Mouse (Mus musculus): Measurements from ENCODE around the gene Rab11fip3. TPM values are rescaled to one million over a fixed set of nuclear protein-coding genes. Genes with fewer than 3 reads are reported as not detected.

The Rab11fip3 gene
- polyA plus RNA-seq, 1 experiment from 2014 or later: 4.5 TPM

DNA sequence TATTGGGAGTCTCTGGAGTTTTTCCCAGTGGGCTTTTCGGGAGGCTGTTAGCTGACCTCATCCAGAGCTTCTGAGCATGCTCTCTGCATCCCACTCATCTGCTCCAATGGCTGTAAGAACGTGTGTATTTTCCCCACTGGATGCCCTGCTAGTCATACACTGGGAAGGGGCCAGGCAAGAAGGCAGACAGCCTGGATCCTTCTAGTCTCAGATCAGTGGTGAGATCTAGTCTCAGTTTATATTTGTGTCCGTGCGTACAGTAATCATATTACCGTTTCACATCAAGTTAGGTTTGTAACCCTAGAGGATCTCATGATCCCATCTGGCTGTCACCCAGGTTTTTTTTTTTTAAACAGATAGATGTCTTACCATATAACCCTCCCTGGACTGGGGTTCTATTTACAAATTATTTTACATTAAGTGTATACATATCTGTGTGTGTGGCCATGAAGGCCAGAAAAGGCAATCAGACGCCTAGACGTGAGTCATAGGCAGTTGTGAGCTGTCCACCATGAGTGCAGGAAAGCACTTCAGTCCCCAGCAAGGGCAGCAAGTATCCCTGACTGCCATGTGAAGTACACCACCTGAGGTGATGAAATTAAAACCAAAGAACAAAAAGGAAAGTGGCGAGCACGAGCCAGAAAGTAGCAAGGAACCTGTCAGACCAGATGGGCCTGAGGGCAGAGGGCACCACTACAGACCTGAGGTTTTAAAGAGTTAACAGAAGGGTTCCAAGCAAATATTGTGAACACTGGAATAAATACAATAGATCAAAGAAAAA lies 11.4 kb downstream of the Rab11fip3 start:
- Histone ChIP-seq H3K4me1 (replicated peaks; ENCODE audit: control insufficient read depth, insufficient read depth) (no peaks in the 10 kb centered on the region), H3K4me2 (replicated peaks; ENCODE audit: low read depth) (no peak overlapping the region), H3K36me3 (ENCODE audit: control insufficient read depth, insufficient read depth, low read length) (no peaks in the 10 kb centered on the region), H3K27ac (replicated peaks) (no peak overlapping the region), H3K9me3 (ENCODE audit: control insufficient read depth, low read length) (no peaks in the 10 kb centered on the region), H3K27me3 (ENCODE audit: control insufficient read depth, insufficient read depth, low read length) (no peaks in the 10 kb centered on the region), H3K4me3 (ENCODE audit: low read depth, low read length) (no peak overlapping the region), H3K9ac (ENCODE audit: low read length) (no peak overlapping the region)
- TF ChIP-seq EP300 (optimal IDR thresholded peaks at IDR 0.05) (no peak), CTCF (IDR thresholded peaks at IDR 0.05; ENCODE audit: low read depth) (no peak)
- no peak for DNase-seq (ENCODE audit: low spot score)
- 0 out of 2 replicates have a peak, but pooled peaks have one; percentile 10 for ATAC-seq (ENCODE audit: low FRiP score, low TSS enrichment)
- WGBS: 56% methylated on average over 9 of the region's 9 CpGs

DNA sequence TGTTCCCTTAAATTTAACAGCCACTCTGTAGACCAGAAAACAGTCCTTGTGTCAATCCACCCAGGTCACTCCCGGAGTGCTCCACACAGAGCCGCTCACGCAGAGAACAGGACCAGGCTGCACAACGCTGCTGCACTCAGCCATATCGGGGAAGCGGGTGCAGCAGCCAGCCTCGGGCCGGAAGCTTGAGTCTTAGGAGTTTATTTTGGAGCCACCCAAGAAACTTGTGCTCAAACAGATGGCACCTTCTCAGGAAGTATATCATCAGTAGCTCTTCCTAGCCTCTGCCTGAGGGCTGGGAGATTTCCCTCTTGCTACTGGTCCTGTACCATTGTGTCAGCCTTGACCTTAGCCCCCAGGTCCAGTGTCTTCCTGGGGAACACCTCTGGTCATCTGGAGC lies 12.1 kb downstream of the Rab11fip3 start:
- no peaks in the 10 kb centered on the region for H3K27me3 ChIP-seq (ENCODE audit: control insufficient read depth, insufficient read depth, low read length)
- no peak for ATAC-seq (ENCODE audit: low FRiP score, low TSS enrichment)
- H3K4me2 ChIP-seq (replicated peaks; ENCODE audit: low read depth): no peak overlapping the region
- 89% methylated on average over 8 of the region's 8 CpGs for WGBS
- no peaks in the 10 kb centered on the region for H3K36me3 ChIP-seq (ENCODE audit: control insufficient read depth, insufficient read depth, low read length)
- TF ChIP-seq CTCF (IDR thresholded peaks at IDR 0.05; ENCODE audit: low read depth) (no peak), EP300 (optimal IDR thresholded peaks at IDR 0.05) (no peak)
- H3K9me3 ChIP-seq (ENCODE audit: control insufficient read depth, low read length): no peaks in the 10 kb centered on the region
- no peaks in the 10 kb centered on the region for H3K4me1 ChIP-seq (replicated peaks; ENCODE audit: control insufficient read depth, insufficient read depth)
- no peak overlapping the region; the same call in 1 of the 2 replicates for H3K27ac ChIP-seq (replicated peaks)
- H3K4me3 ChIP-seq (ENCODE audit: low read depth, low read length): no peak overlapping the region
- no peak for DNase-seq (ENCODE audit: low spot score)
- no peak overlapping the region for H3K9ac ChIP-seq (ENCODE audit: low read length)

DNA sequence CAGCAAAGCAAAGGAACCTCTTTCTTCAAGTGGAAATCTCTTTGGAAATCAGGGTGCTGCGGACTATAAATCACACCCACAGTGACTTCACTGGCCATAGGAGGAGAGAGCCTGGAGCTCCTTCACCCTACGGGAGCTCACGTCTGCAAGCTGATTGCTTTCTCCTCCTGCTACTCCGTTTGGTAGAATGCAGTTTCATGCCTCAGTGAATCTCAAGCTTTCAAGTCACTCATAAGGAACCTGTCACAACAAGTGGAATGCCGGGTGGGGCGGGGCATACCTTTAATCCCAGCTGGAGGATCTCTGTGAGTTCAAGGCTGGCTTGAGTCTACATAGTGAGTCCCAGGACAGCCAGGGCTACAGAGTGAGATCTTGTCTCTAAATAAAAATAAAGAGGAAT lies 14.2 kb downstream of the Rab11fip3 start:
- no peaks in the 10 kb centered on the region for H3K4me1 ChIP-seq (replicated peaks; ENCODE audit: control insufficient read depth, insufficient read depth)
- no peaks in the 10 kb centered on the region for H3K27me3 ChIP-seq (ENCODE audit: control insufficient read depth, insufficient read depth, low read length)
- H3K9me3 ChIP-seq (ENCODE audit: control insufficient read depth, low read length): no peaks in the 10 kb centered on the region
- ATAC-seq (ENCODE audit: low FRiP score, low TSS enrichment) (no peak), DNase-seq (ENCODE audit: low spot score) (no peak)
- 69% methylated on average over 6 of the region's 6 CpGs for WGBS
- no peak overlapping the region for H3K4me2 ChIP-seq (replicated peaks; ENCODE audit: low read depth)
- H3K36me3 ChIP-seq (ENCODE audit: control insufficient read depth, insufficient read depth, low read length): no peaks in the 10 kb centered on the region
- no peak overlapping the region for H3K27ac ChIP-seq (replicated peaks)
- no peak overlapping the region for H3K9ac ChIP-seq (ENCODE audit: low read length)
- TF ChIP-seq EP300 (optimal IDR thresholded peaks at IDR 0.05) (no peak), CTCF (IDR thresholded peaks at IDR 0.05; ENCODE audit: low read depth) (no peak)
- H3K4me3 ChIP-seq (ENCODE audit: low read depth, low read length): no peak overlapping the region

DNA sequence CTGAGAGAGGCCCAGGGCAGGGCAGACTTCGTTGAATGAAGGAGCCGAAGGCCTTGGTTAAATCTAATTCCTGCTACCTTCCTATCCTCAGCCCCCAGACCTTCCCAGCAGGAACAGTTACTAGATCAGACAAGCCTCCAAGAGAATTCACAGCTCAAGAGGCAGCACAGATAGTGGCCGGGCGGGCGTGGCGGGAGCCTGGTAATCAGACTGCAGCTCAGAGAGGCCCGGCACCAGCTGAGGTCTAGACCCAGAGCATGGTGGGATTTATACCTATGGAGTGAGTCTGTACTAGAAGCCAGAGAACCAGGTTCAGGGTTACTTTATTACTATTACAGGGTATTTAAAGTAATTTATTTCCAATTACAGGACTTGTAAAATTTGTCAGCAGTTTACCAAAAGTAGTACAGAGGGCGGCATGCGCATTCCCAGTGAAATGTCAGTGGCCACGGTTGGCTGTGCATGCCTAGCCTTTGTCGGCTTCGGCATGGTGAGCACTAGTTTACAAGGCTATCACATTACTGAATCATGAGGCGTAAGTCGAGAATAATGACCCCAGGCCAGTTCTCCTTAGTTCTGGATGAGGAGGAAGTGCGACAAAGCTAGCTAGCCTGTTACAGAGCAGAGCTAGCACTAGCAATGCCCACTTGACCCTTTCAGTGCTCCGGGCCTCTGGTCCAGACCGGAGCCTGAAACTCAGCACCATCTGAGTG lies 15.1 kb downstream of the Rab11fip3 start:
- no peaks in the 10 kb centered on the region for H3K36me3 ChIP-seq (ENCODE audit: control insufficient read depth, insufficient read depth, low read length)
- no peak for ATAC-seq (ENCODE audit: low FRiP score, low TSS enrichment)
- H3K27ac ChIP-seq (replicated peaks): no peak overlapping the region
- no peaks in the 10 kb centered on the region for H3K27me3 ChIP-seq (ENCODE audit: control insufficient read depth, insufficient read depth, low read length)
- 66% methylated on average over 17 of the region's 17 CpGs for WGBS
- TF ChIP-seq CTCF (IDR thresholded peaks at IDR 0.05; ENCODE audit: low read depth) (no peak), EP300 (optimal IDR thresholded peaks at IDR 0.05) (no peak)
- H3K4me3 ChIP-seq (ENCODE audit: low read depth, low read length): no peak overlapping the region
- no peaks in the 10 kb centered on the region for H3K4me1 ChIP-seq (replicated peaks; ENCODE audit: control insufficient read depth, insufficient read depth)
- H3K4me2 ChIP-seq (replicated peaks; ENCODE audit: low read depth): no peak overlapping the region
- no peak overlapping the region for H3K9ac ChIP-seq (ENCODE audit: low read length)
- no peaks in the 10 kb centered on the region for H3K9me3 ChIP-seq (ENCODE audit: control insufficient read depth, low read length)
- no peak for DNase-seq (ENCODE audit: low spot score)

DNA sequence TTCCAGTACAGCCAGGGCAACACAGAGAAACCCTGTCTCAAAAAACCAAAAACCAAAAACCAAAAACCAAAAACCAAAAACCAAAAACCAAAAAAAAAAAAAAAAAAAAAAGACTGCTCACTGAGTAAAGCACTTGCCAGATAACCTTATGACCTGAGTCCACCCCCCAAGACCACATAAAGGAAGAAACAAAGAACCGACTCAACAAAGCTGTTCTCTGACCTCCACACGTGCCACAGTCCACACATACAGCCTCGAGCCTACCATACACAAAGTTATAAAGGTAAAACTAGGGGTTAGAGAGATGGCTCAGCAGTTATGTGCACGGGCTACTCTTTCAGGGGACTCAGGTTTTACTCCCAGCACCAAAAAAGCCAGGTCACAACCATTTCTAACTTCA lies 16.6 kb downstream of the Rab11fip3 start:
- no peaks in the 10 kb centered on the region for H3K36me3 ChIP-seq (ENCODE audit: control insufficient read depth, insufficient read depth, low read length)
- ATAC-seq (ENCODE audit: low FRiP score, low TSS enrichment) (no peak), DNase-seq (ENCODE audit: low spot score) (no peak)
- 68% methylated on average over 4 of the region's 4 CpGs for WGBS
- H3K27me3 ChIP-seq (ENCODE audit: control insufficient read depth, insufficient read depth, low read length): no peaks in the 10 kb centered on the region
- no peak overlapping the region for H3K4me2 ChIP-seq (replicated peaks; ENCODE audit: low read depth)
- H3K9me3 ChIP-seq (ENCODE audit: control insufficient read depth, low read length): no peaks in the 10 kb centered on the region
- no peak overlapping the region for H3K4me3 ChIP-seq (ENCODE audit: low read depth, low read length)
- TF ChIP-seq CTCF (IDR thresholded peaks at IDR 0.05; ENCODE audit: low read depth) (no peak), EP300 (optimal IDR thresholded peaks at IDR 0.05) (no peak)
- no peak overlapping the region for H3K27ac ChIP-seq (replicated peaks)
- H3K4me1 ChIP-seq (replicated peaks; ENCODE audit: control insufficient read depth, insufficient read depth): no peaks in the 10 kb centered on the region
- H3K9ac ChIP-seq (ENCODE audit: low read length): no peak overlapping the region

DNA sequence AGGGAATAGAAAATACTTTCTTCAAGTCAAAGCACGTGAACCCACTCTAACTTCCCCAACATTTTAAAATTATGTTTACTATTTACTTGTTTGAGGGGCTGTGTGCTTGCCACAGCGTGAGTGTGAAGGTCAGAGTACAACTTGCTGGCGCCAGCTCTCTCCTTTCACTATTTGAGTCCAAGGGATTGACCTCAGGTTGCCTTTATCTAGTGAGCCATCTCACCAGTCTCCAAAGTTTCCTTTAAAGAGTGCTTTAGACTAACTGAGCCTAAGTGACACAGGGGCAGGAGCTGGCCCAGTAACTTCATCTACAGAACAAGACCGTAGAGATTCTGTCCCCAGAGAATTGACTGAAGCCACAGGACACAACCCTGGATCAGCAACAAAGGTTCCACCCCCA lies 17.3 kb downstream of the Rab11fip3 start:
- Histone ChIP-seq H3K27me3 (ENCODE audit: control insufficient read depth, insufficient read depth, low read length) (no peaks in the 10 kb centered on the region), H3K9ac (ENCODE audit: low read length) (no peak overlapping the region), H3K27ac (replicated peaks) (no peak overlapping the region), H3K4me2 (replicated peaks; ENCODE audit: low read depth) (no peak overlapping the region), H3K9me3 (ENCODE audit: control insufficient read depth, low read length) (no peaks in the 10 kb centered on the region), H3K36me3 (ENCODE audit: control insufficient read depth, insufficient read depth, low read length) (no peaks in the 10 kb centered on the region), H3K4me3 (ENCODE audit: low read depth, low read length) (no peak overlapping the region), H3K4me1 (replicated peaks; ENCODE audit: control insufficient read depth, insufficient read depth) (no peaks in the 10 kb centered on the region)
- ATAC-seq (ENCODE audit: low FRiP score, low TSS enrichment): no peak
- WGBS: 84% methylated on average over 4 of the region's 4 CpGs
- no peak for DNase-seq (ENCODE audit: low spot score)
- TF ChIP-seq EP300 (optimal IDR thresholded peaks at IDR 0.05) (no peak), CTCF (IDR thresholded peaks at IDR 0.05; ENCODE audit: low read depth) (no peak)
